Mouse (Mus musculus) embryonic facial prominence, embryonic 14.5 days (tissue): ENCODE results near the gene Gabrb1. TPM values are rescaled to one million over a fixed set of nuclear protein-coding genes. Genes with fewer than 3 reads are reported as not detected.
A peak's percentile ranks its signal among the peaks of the same experiment; 100 is the strongest.

Source experiments
- ATAC-seq: fragments of 200-750 bp; cut with Nextera tagmentation; 2 replicates; pipeline ENCODE4 v1.8.0; 2017; ENCODE audit warnings: low read depth, moderate number of reproducible peaks, moderate TSS enrichment
- DNase-seq: peaks from one replicate; pipeline ENCODE4 v3.0.0-alpha.2; 2015; ENCODE audit warnings: low spot score
- H3K27ac ChIP-seq: fragments of 300-500 bp; sonication (generic); replicated peaks from 2 replicates; pipeline ENCODE4 v1.5.1; 2014; ENCODE audit warnings: low read depth, mild to moderate bottlenecking, low read length, moderate library complexity
- H3K27me3 ChIP-seq: fragments of 300-500 bp; sonication (generic); replicated peaks from 2 replicates; pipeline ENCODE4 v1.6.1; 2014; ENCODE audit warnings: low read length; ENCODE audit not compliant: control insufficient read depth, insufficient read depth
- H3K36me3 ChIP-seq: fragments of 300-500 bp; sonication (generic); 2 replicates; pipeline ENCODE4 v1.6.1; 2014; ENCODE audit warnings: low read length, mixed read lengths; ENCODE audit not compliant: control insufficient read depth, insufficient read depth
- H3K4me1 ChIP-seq: fragments of 300-500 bp; sonication (generic); 2 replicates; pipeline ENCODE4 v1.6.1; 2014; ENCODE audit warnings: antibody characterized with exemption, low read length; ENCODE audit not compliant: control insufficient read depth, insufficient read depth
- H3K4me2 ChIP-seq: fragments of 300-500 bp; sonication (generic); 2 replicates; pipeline ENCODE4 v1.6.1; 2014; ENCODE audit warnings: low read depth, mild to moderate bottlenecking, low read length, moderate library complexity, mixed read lengths
- H3K4me3 ChIP-seq: fragments of 300-500 bp; sonication (generic); 2 replicates; pipeline ENCODE4 v1.5.1; 2014; ENCODE audit warnings: low read depth, mild to moderate bottlenecking, low read length
- H3K9ac ChIP-seq: fragments of 300-500 bp; sonication (generic); 2 replicates; pipeline ENCODE4 v1.6.1; 2014; ENCODE audit warnings: low read depth, mild to moderate bottlenecking, low read length, moderate library complexity, mixed read lengths
- H3K9me3 ChIP-seq: fragments of 300-500 bp; sonication (generic); 2 replicates; pipeline ENCODE4 v1.6.1; 2016; ENCODE audit warnings: low read length; ENCODE audit not compliant: control insufficient read depth
- WGBS: fragments of 180-500 bp; shearing (Covaris S2); extraction: QIAGEN DNeasy Blood & Tissue Kit; methylation state at CpG from one replicate; pipeline ENCODE4 v1.1.7; 2014; 5-methylcytosine and 5-hydroxymethylcytosine counted together
- polyA plus RNA-seq: library from polyadenylated mRNA; unstranded; fragments of >200 nt; fragmentation: Nextera tagmentation; extraction: Ambion mirVana; gene quantifications from 2 replicates; pipeline ENCODE4 v1.2.1, GENCODE M21; 2014

Gene Gabrb1
- polyA plus RNA-seq, 1 experiment from 2014 or later: 0.99 TPM

GRCm38 (mm10) chr5:72095015-72095414 lies 437.1 kb downstream of the Gabrb1 start:
- no peaks in the 10 kb centered on the region for H3K4me1 ChIP-seq
- DNase-seq: no peak
- H3K36me3 ChIP-seq: no peaks in the 10 kb centered on the region
- no peak for ATAC-seq
- WGBS: 88% methylated on average over 2 of the region's 2 CpGs
- H3K27ac ChIP-seq: no peak overlapping the region
- no peak overlapping the region for H3K9ac ChIP-seq
- H3K4me3 ChIP-seq: no peak overlapping the region
- no peaks in the 10 kb centered on the region for H3K9me3 ChIP-seq
- no peak overlapping the region for H3K4me2 ChIP-seq
- no peaks in the 10 kb centered on the region for H3K27me3 ChIP-seq

DNA sequence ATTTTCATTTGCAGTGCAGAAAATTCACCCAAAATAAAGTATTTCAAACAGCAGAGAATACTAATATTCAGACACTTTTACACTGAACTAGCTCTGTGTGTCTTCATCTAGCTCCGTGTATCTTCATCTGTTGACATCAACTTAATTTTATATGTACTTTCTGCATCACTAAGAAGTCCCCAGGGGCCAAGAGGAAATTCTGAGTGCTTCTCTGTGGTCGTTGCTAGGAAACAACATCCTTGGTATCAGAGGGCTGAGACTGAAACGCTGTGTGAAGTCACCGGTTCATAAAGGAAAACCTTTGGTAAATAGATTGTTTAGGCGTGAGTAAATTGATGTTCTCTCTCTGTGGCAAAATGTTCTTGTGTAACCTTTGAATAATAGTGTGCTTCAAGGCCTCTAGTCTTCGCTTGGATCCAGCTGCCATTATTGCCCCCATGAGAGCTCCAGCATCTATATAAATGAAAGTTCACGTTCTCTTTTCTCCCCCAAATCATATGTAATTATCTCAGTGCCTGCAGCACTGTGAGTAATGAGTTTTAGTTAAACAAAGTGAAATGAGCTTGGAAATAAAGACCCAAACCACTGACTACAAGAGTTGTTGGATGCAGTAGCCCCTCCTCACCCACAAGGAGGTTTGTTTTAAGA lies 446.5 kb downstream of the Gabrb1 start:
- no peak overlapping the region for H3K27ac ChIP-seq
- H3K9me3 ChIP-seq: no peaks in the 10 kb centered on the region
- H3K4me3 ChIP-seq: no peak overlapping the region
- peak; percentile 7 for DNase-seq
- no peak for ATAC-seq
- no peaks in the 10 kb centered on the region for H3K36me3 ChIP-seq
- H3K9ac ChIP-seq: no peak overlapping the region
- H3K27me3 ChIP-seq: no peaks in the 10 kb centered on the region
- H3K4me1 ChIP-seq: no peaks in the 10 kb centered on the region
- WGBS: 62% methylated on average over 7 of the region's 7 CpGs
- no peak overlapping the region for H3K4me2 ChIP-seq

DNA sequence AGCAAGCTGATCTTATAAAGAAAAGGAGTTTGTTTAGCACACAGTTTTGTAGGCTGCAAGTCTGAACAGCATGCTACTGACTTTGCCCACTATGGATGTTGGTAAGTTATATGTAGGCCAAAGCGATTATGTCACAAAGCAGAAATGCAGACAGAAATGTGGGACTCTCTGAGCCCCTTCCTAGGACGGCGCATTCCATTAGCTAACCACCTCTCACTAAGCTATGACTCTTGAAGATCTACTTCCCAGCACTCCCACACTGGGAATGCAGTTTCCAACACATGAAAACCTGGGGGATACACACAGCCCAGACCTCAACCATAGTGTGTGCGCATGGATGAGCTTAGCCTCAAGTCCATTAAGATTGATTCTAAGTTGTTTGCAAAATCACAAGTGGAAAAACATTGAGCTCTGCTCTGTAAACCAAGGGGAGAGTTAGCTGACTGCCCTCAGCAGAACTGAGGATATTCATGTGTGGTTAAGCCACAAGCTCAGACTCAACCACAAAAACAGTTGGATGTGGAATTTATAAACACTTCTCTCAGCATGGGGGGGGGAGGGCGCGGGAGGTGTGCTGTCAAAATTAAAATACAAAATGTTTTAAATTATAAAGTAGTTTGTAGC lies 464.6 kb downstream of the Gabrb1 start:
- H3K4me3 ChIP-seq: no peak overlapping the region
- peak; percentile 53; the same call in 1 of the 2 replicates for ATAC-seq
- peak; percentile 20 for DNase-seq
- H3K36me3 ChIP-seq: no peaks in the 10 kb centered on the region
- no peaks in the 10 kb centered on the region for H3K4me1 ChIP-seq
- WGBS: 78% methylated on average over 6 of the region's 6 CpGs
- H3K9ac ChIP-seq: no peak overlapping the region
- no peaks in the 10 kb centered on the region for H3K9me3 ChIP-seq
- no peak overlapping the region for H3K27ac ChIP-seq
- H3K27me3 ChIP-seq: no peaks in the 10 kb centered on the region
- H3K4me2 ChIP-seq: no peak overlapping the region

- no peaks in the 10 kb centered on the region for H3K36me3 ChIP-seq
- H3K4me1 ChIP-seq: no peaks in the 10 kb centered on the region
- no peaks in the 10 kb centered on the region for H3K9me3 ChIP-seq
- peak; percentile 18 for DNase-seq
- no peak overlapping the region for H3K4me2 ChIP-seq
- H3K4me3 ChIP-seq: no peak overlapping the region
- no peak for ATAC-seq
- 80% methylated on average over 4 of the region's 4 CpGs for WGBS
- no peak overlapping the region for H3K27ac ChIP-seq
- H3K9ac ChIP-seq: no peak overlapping the region
- no peaks in the 10 kb centered on the region for H3K27me3 ChIP-seq
Measured at GRCm38 (mm10) chr5:72126681-72127080, 468.8 kb downstream of the Gabrb1 start.

DNA sequence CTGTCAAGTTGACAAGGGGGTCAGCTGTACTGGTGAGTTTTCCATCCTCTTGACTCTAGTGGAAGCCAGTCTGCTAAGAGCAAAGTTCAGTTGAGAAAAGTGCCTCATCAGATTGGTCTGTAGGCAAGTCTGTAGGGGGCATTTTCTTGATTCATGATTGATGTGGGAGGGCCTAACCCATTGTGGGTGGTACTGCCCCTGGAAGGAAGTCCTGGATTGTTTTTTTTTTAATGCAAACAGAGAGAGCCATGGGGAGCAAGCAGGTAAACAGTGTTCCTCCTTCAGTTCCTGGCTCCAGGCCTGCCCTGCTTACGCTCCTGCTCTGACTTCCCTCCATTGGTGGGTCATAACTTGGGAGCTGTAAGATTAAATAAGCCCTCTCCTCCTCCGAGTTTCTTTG lies 476.0 kb downstream of the Gabrb1 start:
- no peaks in the 10 kb centered on the region for H3K9me3 ChIP-seq
- ATAC-seq: no peak
- H3K9ac ChIP-seq: no peak overlapping the region
- WGBS: 58% methylated on average over 2 of the region's 2 CpGs
- no peak overlapping the region for H3K4me2 ChIP-seq
- no peak overlapping the region for H3K4me3 ChIP-seq
- no peak for DNase-seq
- H3K27me3 ChIP-seq: no peaks in the 10 kb centered on the region
- H3K36me3 ChIP-seq: no peaks in the 10 kb centered on the region
- H3K4me1 ChIP-seq: no peaks in the 10 kb centered on the region
- no peak overlapping the region for H3K27ac ChIP-seq

DNA sequence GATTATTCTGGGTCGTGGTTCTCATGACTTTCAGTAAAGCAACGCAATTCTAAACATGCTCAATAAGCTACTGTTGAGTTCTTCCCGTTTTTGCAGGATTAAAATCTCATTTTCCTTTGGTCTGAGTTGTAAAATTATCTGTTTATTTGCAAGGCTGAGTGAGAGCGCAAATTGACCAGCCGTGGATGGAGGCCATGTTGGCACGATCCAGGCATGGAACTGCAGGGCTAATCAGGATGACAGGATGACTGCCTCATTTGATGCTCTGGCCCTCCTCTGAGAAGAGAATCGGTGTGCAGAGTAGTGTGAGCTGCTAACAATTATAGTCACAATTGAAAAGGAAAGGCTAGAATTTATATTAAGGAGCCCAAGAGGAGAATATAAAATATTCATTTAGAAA lies 480.3 kb downstream of the Gabrb1 start:
- Histone ChIP-seq H3K9ac (no peak overlapping the region), H3K27me3 (no peaks in the 10 kb centered on the region), H3K36me3 (no peaks in the 10 kb centered on the region), H3K4me2 (no peak overlapping the region), H3K4me1 (no peaks in the 10 kb centered on the region), H3K4me3 (no peak overlapping the region), H3K9me3 (no peaks in the 10 kb centered on the region), H3K27ac (no peak overlapping the region)
- ATAC-seq (no peak), DNase-seq (no peak)
- WGBS: 78% methylated on average over 7 of the region's 7 CpGs

GRCm38 (mm10) chr5:72139619-72140018 lies 481.7 kb downstream of the Gabrb1 start:
- no peak overlapping the region for H3K4me2 ChIP-seq
- H3K36me3 ChIP-seq: no peaks in the 10 kb centered on the region
- H3K27ac ChIP-seq: no peak overlapping the region
- H3K9me3 ChIP-seq: no peaks in the 10 kb centered on the region
- no peak overlapping the region for H3K4me3 ChIP-seq
- no peak overlapping the region for H3K9ac ChIP-seq
- no peaks in the 10 kb centered on the region for H3K4me1 ChIP-seq
- WGBS: 73% methylated on average over 1 of the region's 1 CpGs
- ATAC-seq (no peak), DNase-seq (no peak)
- H3K27me3 ChIP-seq: no peaks in the 10 kb centered on the region

- peak; percentile 39 for DNase-seq
- 36% methylated on average over 5 of the region's 5 CpGs for WGBS
- Histone ChIP-seq H3K9ac (no peak overlapping the region), H3K27me3 (no peaks in the 10 kb centered on the region), H3K27ac (peak overlapping the region; percentile 2; the same call in 1 of the 2 replicates), H3K4me3 (no peak overlapping the region), H3K4me2 (no peak overlapping the region), H3K36me3 (no peaks in the 10 kb centered on the region), H3K4me1 (no peaks in the 10 kb centered on the region; the same call in 1 of the 2 replicates), H3K9me3 (no peaks in the 10 kb centered on the region)
- no peak for ATAC-seq
Measured at GRCm38 (mm10) chr5:72148679-72149078, 490.8 kb downstream of the Gabrb1 start.

- ATAC-seq (no peak), DNase-seq (no peak)
- H3K27ac ChIP-seq: no peak overlapping the region
- 95% methylated on average over 4 of the region's 5 CpGs for WGBS
- H3K9me3 ChIP-seq: no peaks in the 10 kb centered on the region
- H3K27me3 ChIP-seq: no peaks in the 10 kb centered on the region
- H3K36me3 ChIP-seq: peaks cover 7% of the 10 kb centered on the region; the same call in 1 of the 2 replicates
- H3K4me2 ChIP-seq: no peak overlapping the region
- H3K9ac ChIP-seq: no peak overlapping the region
- H3K4me1 ChIP-seq: no peaks in the 10 kb centered on the region; the same call in 1 of the 2 replicates
- H3K4me3 ChIP-seq: no peak overlapping the region
Measured at GRCm38 (mm10) chr5:72150870-72151269, 493.0 kb downstream of the Gabrb1 start.
